Mouse (Mus musculus) megakaryocyte, embryonic 14.5 days (primary cell): ENCODE results near the gene Fam43b.

Experiments used
- FLI1 ChIP-seq: IDR thresholded peaks from 2 replicates; pipeline ENCODE4 v1.6.1; 2012; ENCODE audit warnings: low read length, inconsistent platforms, mixed read lengths
- GATA1 ChIP-seq: IDR thresholded peaks from 3 replicates; pipeline ENCODE4 v1.6.1; 2012; ENCODE audit warnings: mixed read lengths, low read length, inconsistent platforms, borderline replicate concordance

GRCm38 (mm10) chr4:138393703-138394102 is 2.6 kb downstream of the Fam43b start:
- TF ChIP-seq GATA1 = no peak
- TF ChIP-seq FLI1 = no peak
